Mouse (Mus musculus) lung, postnatal 0 days (tissue): Measurements from ENCODE around the gene Ttbk1.

Experiments
- CTCF ChIP-seq: IDR thresholded peaks from 2 replicates; pipeline ENCODE4 v1.5.1; 2016; ENCODE audit warnings: antibody characterized with exemption, mild to moderate bottlenecking
- EP300 ChIP-seq: IDR thresholded peaks from 2 replicates; pipeline ENCODE4 v1.6.1; 2016; ENCODE audit warnings: antibody characterized with exemption, mild to moderate bottlenecking, control low read depth

DNA sequence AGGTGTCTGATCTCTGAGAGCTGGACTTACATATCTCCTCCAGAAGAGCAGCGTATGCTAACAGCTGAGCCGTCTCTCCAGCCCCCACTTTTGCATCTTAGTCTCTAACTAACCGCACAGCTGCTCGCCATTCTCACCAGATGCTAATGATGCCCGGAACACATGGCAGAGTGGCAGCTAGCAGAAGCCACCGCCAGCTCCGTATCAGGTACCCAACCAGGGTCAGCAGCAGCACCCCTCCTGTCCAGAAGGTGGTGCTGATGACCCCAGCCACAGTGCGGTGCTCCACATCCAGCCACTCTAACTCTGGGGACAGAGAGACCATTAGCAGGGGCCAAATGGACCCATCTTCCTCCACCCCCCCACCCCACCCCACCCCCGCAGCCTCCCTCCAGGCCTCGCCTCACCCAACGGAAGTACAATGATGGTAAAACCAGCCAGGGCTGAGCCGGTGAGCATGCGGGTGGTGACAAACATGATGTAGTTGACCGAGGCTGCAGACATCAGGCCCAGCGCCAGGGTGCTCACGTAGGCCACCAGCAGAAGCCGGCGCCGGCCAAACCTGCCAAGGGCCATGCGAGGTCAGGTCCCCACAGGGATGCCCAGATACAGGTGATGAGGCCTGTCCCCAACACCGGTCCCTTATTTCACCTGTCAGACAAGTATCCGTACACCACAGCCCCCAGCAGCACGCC, 50.7 kb downstream of the Ttbk1 start:
- TF ChIP-seq CTCF (peak; percentile 71), EP300 (no peak)
